Mouse (Mus musculus) midbrain, postnatal 0 days (tissue): ENCODE data around the gene Cdca3. TPM values are rescaled to one million over a fixed set of nuclear protein-coding genes. Genes with fewer than 3 reads are reported as not detected.
A peak's percentile ranks its signal among the peaks of the same experiment; 100 is the strongest.

ENCODE experiments used
- ATAC-seq: fragments of 200-750 bp; cut with Nextera tagmentation; 2 replicates; pipeline ENCODE4 v1.8.0; 2017; ENCODE audit warnings: moderate number of reproducible peaks, mild to moderate bottlenecking, moderate TSS enrichment, moderate library complexity; ENCODE audit not compliant: low FRiP score
- DNase-seq: peaks from one replicate; pipeline ENCODE4 v3.0.0-alpha.2; 2015; ENCODE audit warnings: low spot score
- H3K27ac ChIP-seq: fragments of 300-500 bp; sonication (generic); 2 replicates; pipeline ENCODE4 v1.5.1; 2014; ENCODE audit warnings: low read depth, mild to moderate bottlenecking, low read length, mixed read lengths
- H3K27me3 ChIP-seq: fragments of 300-500 bp; sonication (generic); 2 replicates; pipeline ENCODE4 v1.6.1; 2014; ENCODE audit warnings: low read length, control low read depth, mixed read lengths; ENCODE audit not compliant: insufficient read depth
- H3K36me3 ChIP-seq: fragments of 300-500 bp; sonication (generic); 2 replicates; pipeline ENCODE4 v1.6.1; 2014; ENCODE audit warnings: low read length, control low read depth, mixed read lengths; ENCODE audit not compliant: insufficient read depth
- H3K4me1 ChIP-seq: fragments of 300-500 bp; sonication (generic); 2 replicates; pipeline ENCODE4 v1.6.1; 2014; ENCODE audit warnings: mild to moderate bottlenecking, control low read depth, antibody characterized with exemption, low read length, mixed read lengths; ENCODE audit not compliant: insufficient read depth
- H3K4me2 ChIP-seq: fragments of 300-500 bp; sonication (generic); 2 replicates; pipeline ENCODE4 v1.6.1; 2014; ENCODE audit warnings: low read depth, mild to moderate bottlenecking, low read length, mixed read lengths; ENCODE audit not compliant: poor library complexity, severe bottlenecking
- H3K4me3 ChIP-seq: fragments of 300-500 bp; sonication (generic); 2 replicates; pipeline ENCODE4 v1.5.1; 2014; ENCODE audit warnings: low read depth, mild to moderate bottlenecking, low read length, moderate library complexity
- H3K9ac ChIP-seq: fragments of 300-500 bp; sonication (generic); replicated peaks from 2 replicates; pipeline ENCODE4 v1.6.1; 2014; ENCODE audit warnings: mild to moderate bottlenecking, low read length, moderate library complexity, mixed read lengths; ENCODE audit not compliant: poor library complexity, severe bottlenecking
- H3K9me3 ChIP-seq: fragments of 300-500 bp; sonication (generic); 2 replicates; pipeline ENCODE4 v1.6.1; 2016; ENCODE audit warnings: low read length, control low read depth
- CTCF ChIP-seq: IDR thresholded peaks from 2 replicates; pipeline ENCODE4 v1.5.1; 2016; ENCODE audit warnings: antibody characterized with exemption, mild to moderate bottlenecking
- WGBS: fragments of 180-500 bp; shearing (Covaris S2); extraction: QIAGEN DNeasy Blood & Tissue Kit; methylation state at CpG from one replicate; pipeline ENCODE4 v1.1.7; 2014; 5-methylcytosine and 5-hydroxymethylcytosine counted together
- polyA plus RNA-seq: library from polyadenylated mRNA; unstranded; fragments of >200 nt; fragmentation: Nextera tagmentation; extraction: Ambion mirVana; gene quantifications from 2 replicates; pipeline ENCODE4 v1.2.1, GENCODE M21; 2015
- total RNA-seq: library from RNA; depleted of rRNA; stranded (reverse); fragments of >200 nt; gene quantifications from 2 replicates; pipeline ENCODE4 v1.2.3, GENCODE M21; 2014; rRNA removed

The Cdca3 gene
- total RNA-seq (9.4 and 16.7 TPM in 2 replicates), polyA plus RNA-seq (15.0 and 16.0 TPM in 2 replicates)

DNA sequence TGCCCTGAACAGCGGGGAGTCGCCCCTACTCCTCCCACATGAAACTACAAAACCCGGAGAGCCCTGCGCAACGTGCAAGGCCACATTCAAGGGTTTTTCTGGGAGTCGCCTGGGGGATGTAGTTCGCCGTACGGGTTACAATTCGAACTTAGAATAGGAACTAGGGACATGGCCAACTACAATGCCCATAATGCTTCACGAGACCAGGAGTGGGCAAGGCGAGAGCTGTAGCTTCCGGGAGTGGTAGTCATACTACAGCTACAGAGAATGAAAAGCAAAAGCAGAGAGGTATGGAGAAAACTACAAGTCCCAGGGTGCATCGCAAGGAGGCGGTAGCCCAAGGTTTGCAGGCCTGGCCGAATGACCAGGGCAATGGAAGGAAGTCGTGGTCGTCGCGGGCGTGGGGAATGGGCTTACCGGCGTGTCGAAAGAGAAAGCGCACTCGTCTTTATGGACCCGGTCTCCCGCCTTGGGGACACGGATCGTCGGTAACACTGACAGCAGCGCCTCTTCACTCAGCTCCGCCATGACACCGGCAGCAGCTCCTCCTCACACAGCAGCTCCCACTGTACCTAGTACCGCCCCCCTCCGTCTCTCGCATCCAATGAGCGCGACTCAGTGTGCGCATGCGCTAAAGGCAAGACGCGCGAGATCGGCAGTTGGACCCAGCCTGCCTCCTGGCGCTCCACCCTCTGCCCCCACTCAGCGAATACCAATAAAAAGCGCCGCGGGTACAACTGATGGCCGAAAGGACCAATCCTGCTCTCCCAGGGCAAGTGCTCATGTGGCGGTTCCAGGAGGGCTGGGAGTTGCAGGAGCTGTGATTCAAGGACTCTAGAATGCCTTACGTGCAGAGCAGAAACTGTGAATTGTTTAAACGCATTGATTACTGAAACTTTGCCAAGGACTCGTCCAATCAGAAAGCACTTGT, at the start of gene Cdca3, which contains the start of gene Usp5:
Gene Cdca3, plus strand, starts transcription at position 680 of the 931 bp plus-strand sequence.
Gene Usp5, minus strand, starts transcription at position 617 of the 931 bp plus-strand sequence.
- WGBS: under 1% methylated on average over 55 of the region's 55 CpGs
- Histone ChIP-seq H3K4me1 (peaks cover 4% of the 10 kb centered on the region), H3K4me3 (peak within 1 kb of the TSS; percentile 61), H3K27ac (peak within 1 kb of the TSS; percentile 88), H3K9me3 (no peaks in the 10 kb centered on the region), H3K9ac (peak within 1 kb of the TSS; percentile 76), H3K27me3 (no peaks in the 10 kb centered on the region), H3K4me2 (peak within 1 kb of the TSS; percentile 89), H3K36me3 (peaks cover 19% of the 10 kb centered on the region)
- peak; percentile 54 for TF ChIP-seq CTCF
- DNase-seq (peak; percentile 100), ATAC-seq (peak; percentile 96)

- H3K4me3 ChIP-seq: peak overlapping the region; percentile 22
- H3K9ac ChIP-seq: peak overlapping the region; percentile 14; the same call in 1 of the 2 replicates
- no peaks in the 10 kb centered on the region; the same call in 1 of the 2 replicates for H3K4me1 ChIP-seq
- peak; percentile 38 for TF ChIP-seq CTCF
- WGBS: 5% methylated on average over 10 of the region's 10 CpGs
- ATAC-seq (peak; percentile 47; the same call in 1 of the 2 replicates), DNase-seq (no peak)
- 0 out of 2 replicates have a peak, but pooled peaks cover 4% of the 10 kb centered on the region for H3K27me3 ChIP-seq
- no peaks in the 10 kb centered on the region for H3K36me3 ChIP-seq
- H3K27ac ChIP-seq: no peak overlapping the region
- H3K4me2 ChIP-seq: peak overlapping the region; percentile 48
- H3K9me3 ChIP-seq: no peaks in the 10 kb centered on the region
These were observed 49.3 kb upstream of the Cdca3 start for GRCm38 (mm10) chr6:124779984-124780416.

DNA sequence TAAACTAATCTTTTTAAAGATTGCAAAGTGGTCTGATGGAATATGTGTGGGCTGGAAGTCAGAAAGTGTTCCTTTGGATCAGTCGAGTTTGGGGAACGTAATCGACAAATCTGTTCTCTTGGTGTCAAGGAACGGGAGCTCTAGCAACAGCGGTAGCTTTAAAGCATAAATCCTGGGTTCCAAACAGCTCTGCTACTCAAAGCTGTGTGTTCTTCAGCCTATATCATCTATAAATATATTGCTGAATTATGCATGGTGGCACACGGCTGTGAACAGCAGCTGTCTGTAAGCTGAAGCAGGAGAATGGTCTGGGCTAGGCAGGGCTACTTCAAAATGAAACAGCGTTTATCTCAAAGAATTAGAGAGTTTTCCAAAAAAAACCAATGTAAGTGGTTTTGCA, 48.4 kb upstream of the Cdca3 start:
- DNase-seq (no peak), ATAC-seq (no peak)
- no peak overlapping the region for H3K9ac ChIP-seq
- H3K27me3 ChIP-seq: 0 out of 2 replicates have a peak, but pooled peaks cover 4% of the 10 kb centered on the region
- H3K36me3 ChIP-seq: no peaks in the 10 kb centered on the region
- no peak overlapping the region for H3K4me2 ChIP-seq
- no peaks in the 10 kb centered on the region for H3K9me3 ChIP-seq
- H3K4me1 ChIP-seq: no peaks in the 10 kb centered on the region; the same call in 1 of the 2 replicates
- WGBS: 88% methylated on average over 7 of the region's 7 CpGs
- no peak overlapping the region for H3K27ac ChIP-seq
- no peak overlapping the region for H3K4me3 ChIP-seq
- TF ChIP-seq CTCF: no peak

DNA sequence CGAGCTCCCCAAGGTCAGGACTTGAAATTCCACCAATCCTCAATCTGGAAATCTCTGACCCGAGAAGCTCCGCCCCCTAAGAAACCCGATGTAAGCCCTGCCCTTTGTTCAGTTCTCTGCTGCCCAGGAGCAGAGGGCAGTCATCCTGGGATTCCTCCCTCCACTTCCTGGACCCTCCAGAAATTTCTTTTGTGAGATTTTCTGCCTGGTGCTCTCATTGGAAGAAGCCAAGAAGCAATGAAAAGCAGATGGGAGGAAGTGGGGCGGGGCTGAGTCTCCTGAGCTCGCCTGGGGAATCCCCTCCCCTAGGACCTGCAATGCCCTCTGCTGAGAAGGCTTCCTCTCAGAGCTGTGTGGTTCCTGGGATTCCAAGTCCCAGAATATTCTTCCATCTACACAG, 46.9 kb upstream of the Cdca3 start:
- Histone ChIP-seq H3K9me3 (no peaks in the 10 kb centered on the region), H3K4me2 (no peak overlapping the region), H3K4me3 (no peak overlapping the region), H3K27me3 (0 out of 2 replicates have a peak, but pooled peaks cover 4% of the 10 kb centered on the region), H3K27ac (no peak overlapping the region), H3K4me1 (no peaks in the 10 kb centered on the region; the same call in 1 of the 2 replicates), H3K9ac (no peak overlapping the region), H3K36me3 (no peaks in the 10 kb centered on the region)
- WGBS: 23% methylated on average over 6 of the region's 6 CpGs
- no peak for ATAC-seq
- DNase-seq: no peak
- TF ChIP-seq CTCF: no peak

DNA sequence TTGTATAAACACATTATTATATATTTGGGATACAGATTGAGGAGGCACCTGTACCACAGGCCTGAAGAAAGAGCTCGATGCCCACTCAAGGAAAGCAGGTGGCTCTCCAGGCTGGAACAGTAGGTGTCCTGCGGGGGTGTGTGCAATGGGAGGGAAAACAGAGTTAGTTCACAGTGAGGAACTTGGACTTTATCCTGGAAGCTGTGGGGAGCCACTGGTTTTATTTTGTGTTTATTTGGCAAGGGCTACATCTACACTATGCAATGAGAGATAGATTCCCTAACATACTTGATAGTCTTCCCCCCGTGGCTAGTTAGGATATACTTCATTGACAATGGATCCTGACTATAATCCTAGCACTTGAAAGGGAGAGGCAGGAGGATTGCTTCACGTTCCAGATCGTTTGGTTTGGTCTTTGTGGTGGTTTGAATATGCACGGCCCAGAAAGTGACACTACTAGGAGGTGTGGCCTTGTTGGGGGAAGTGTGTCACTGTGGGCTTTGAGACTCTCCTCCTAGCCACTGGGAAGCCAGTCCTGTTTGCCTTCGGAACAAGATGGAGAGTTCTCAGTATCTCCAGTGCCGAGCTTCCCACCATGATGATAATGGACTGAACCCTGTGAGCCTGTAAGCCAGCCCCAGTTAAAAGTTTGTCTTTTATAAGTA, 42.5 kb upstream of the Cdca3 start:
- no peak for TF ChIP-seq CTCF
- no peaks in the 10 kb centered on the region for H3K4me1 ChIP-seq
- WGBS: 51% methylated on average over 8 of the region's 8 CpGs
- no peak overlapping the region for H3K27ac ChIP-seq
- no peak for DNase-seq
- no peak overlapping the region for H3K4me3 ChIP-seq
- no peaks in the 10 kb centered on the region for H3K9me3 ChIP-seq
- H3K9ac ChIP-seq: no peak overlapping the region
- H3K4me2 ChIP-seq: no peak overlapping the region
- no peaks in the 10 kb centered on the region for H3K36me3 ChIP-seq
- H3K27me3 ChIP-seq: no peaks in the 10 kb centered on the region
- ATAC-seq: no peak
